Mouse (Mus musculus): ENCODE measurements at regions not wholly inside any gene's neighbourhood (a gene's known extent, or its start where the extent isn't known, plus 50 kb on each side); places are given as distances from the start of the nearest gene placed in this dataset.
A peak's percentile ranks its signal among the peaks of the same experiment; 100 is the strongest.

GRCm38 (mm10) chr19:6645912-6646311, 103.1 kb upstream of the Slc22a12 start:
- no peak for DNase-seq (ENCODE audit: low read depth, low spot score)

- peak; percentile 80 for DNase-seq (ENCODE audit: low read depth, low spot score)
Observed at GRCm38 (mm10) chr19:6644871-6645270, 102.0 kb upstream of the Slc22a12 start.

- no peak for DNase-seq (ENCODE audit: low read depth, low spot score)
Observed at GRCm38 (mm10) chr19:6639681-6640080, 96.8 kb upstream of the Slc22a12 start.

GRCm38 (mm10) chr19:6633400-6633799, 90.6 kb upstream of the Slc22a12 start:
- DNase-seq (ENCODE audit: low read depth, low spot score), result peak; percentile 23

GRCm38 (mm10) chr19:6631817-6632216, 89.0 kb upstream of the Slc22a12 start:
- DNase-seq (ENCODE audit: low read depth, low spot score), result no peak

GRCm38 (mm10) chr19:6630613-6630940, 87.7 kb upstream of the Slc22a12 start:
- no peak for DNase-seq (ENCODE audit: low read depth, low spot score)

GRCm38 (mm10) chr19:6629911-6630612, 87.2 kb upstream of the Slc22a12 start:
- DNase-seq (ENCODE audit: low read depth, low spot score), result peak; percentile 66

GRCm38 (mm10) chr19:6625574-6625973, 82.7 kb upstream of the Slc22a12 start:
- peak; percentile 26 for DNase-seq (ENCODE audit: low read depth, low spot score)

- no peak for DNase-seq (ENCODE audit: low read depth, low spot score)
Observed at GRCm38 (mm10) chr19:6621023-6621422, 78.2 kb upstream of the Slc22a12 start.

GRCm38 (mm10) chr19:6619546-6619945, 76.7 kb upstream of the Slc22a12 start:
- DNase-seq (ENCODE audit: low read depth, low spot score), result no peak

- DNase-seq (ENCODE audit: low read depth, low spot score), result peak; percentile 68
Observed at GRCm38 (mm10) chr19:6616659-6617058, 73.8 kb upstream of the Slc22a12 start.

- no peak for DNase-seq (ENCODE audit: low read depth, low spot score)
Observed at GRCm38 (mm10) chr19:6612441-6612840, 69.6 kb upstream of the Slc22a12 start.

GRCm38 (mm10) chr19:6611921-6612320, 69.1 kb upstream of the Slc22a12 start:
- no peak for DNase-seq (ENCODE audit: low read depth, low spot score)

- no peak for DNase-seq (ENCODE audit: low read depth, low spot score)
Observed at GRCm38 (mm10) chr19:6610715-6611114, 67.9 kb upstream of the Slc22a12 start.

- DNase-seq (ENCODE audit: low read depth, low spot score), result peak; percentile 55
Observed at GRCm38 (mm10) chr19:6610051-6610450, 67.2 kb upstream of the Slc22a12 start.

- DNase-seq (ENCODE audit: low read depth, low spot score), result no peak
Observed at GRCm38 (mm10) chr19:6607501-6607900, 64.7 kb upstream of the Slc22a12 start.

- DNase-seq (ENCODE audit: low read depth, low spot score), result no peak
Observed at GRCm38 (mm10) chr19:6606667-6607066, 63.8 kb upstream of the Slc22a12 start.

- DNase-seq (ENCODE audit: low read depth, low spot score), result peak; percentile 58
Observed at GRCm38 (mm10) chr19:6604702-6605101, 61.9 kb upstream of the Slc22a12 start.

GRCm38 (mm10) chr19:6600873-6601530, 58.2 kb upstream of the Slc22a12 start:
- DNase-seq (ENCODE audit: low read depth, low spot score), result peak; percentile 70

GRCm38 (mm10) chr19:6599281-6599680, 56.4 kb upstream of the Slc22a12 start:
- no peak for DNase-seq (ENCODE audit: low read depth, low spot score)

GRCm38 (mm10) chr19:6598186-6598585, 55.4 kb upstream of the Slc22a12 start:
- DNase-seq (ENCODE audit: low read depth, low spot score), result peak; percentile 43

- no peak for DNase-seq (ENCODE audit: low read depth, low spot score)
Observed at GRCm38 (mm10) chr19:6595801-6596200, 53.0 kb upstream of the Slc22a12 start.

All from ZHBTc4 (cell line).